ENCODE assay signal across 9 mouse cellular contexts in the genomic region with DNA sequence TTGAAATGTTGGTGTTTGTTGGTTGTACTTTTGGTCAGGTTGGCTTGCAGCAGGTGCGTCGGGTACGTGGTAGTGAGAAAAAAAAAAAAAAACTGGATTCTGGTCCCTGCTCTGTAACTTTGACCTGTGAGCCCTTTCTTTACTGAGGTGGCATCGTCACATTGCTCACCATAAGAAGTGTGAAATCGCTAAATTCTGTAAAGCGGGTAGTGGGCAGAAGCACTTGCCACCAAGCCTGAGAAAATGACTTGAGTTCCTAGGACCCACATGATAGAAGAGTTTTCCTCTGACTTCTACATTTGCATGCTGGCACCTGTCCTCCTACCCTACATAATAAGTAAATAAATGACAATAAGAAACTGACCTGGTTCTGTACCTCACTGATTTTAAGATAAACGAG. TPM values are rescaled to one million over a fixed set of nuclear protein-coding genes. Genes with fewer than 3 reads are reported as not detected.
DNase-seq lines count a peak whose midpoint lies in the region; ATAC-seq and TF ChIP-seq lines count a peak whose summit lies in the region.
"Had no signal": no experiment of that assay in that cellular context is flagged by ENCODE, and none has a peak within 500 bp of the region (broad histone marks: within the 10 kb centered on the region; RNA-seq: fewer than 3 reads in every experiment).

No protein-coding gene starts in this region.

- TF ChIP-seq CTCF in thymus, adult 2 months (IDR thresholded peaks at IDR 0.05; ENCODE audit: borderline replicate concordance, control insufficient read depth, extremely low read depth, insufficient read depth, low read length, poor library complexity): no peak

- peaks cover 38% of the 10 kb centered on the region for H3K4me1 ChIP-seq in heart, embryonic 10.5 days
- H3K4me1 ChIP-seq in hindbrain, embryonic 14.5 days (replicated peaks; ENCODE audit: control insufficient read depth, insufficient read depth, low read length): peaks cover 10% of the 10 kb centered on the region
- H3K4me1 ChIP-seq in midbrain, embryonic 12.5 days: peaks cover 19% of the 10 kb centered on the region
- H3K4me1 ChIP-seq in thymus, adult 2 months (replicated peaks; ENCODE audit: control insufficient read depth, insufficient read depth, low read length): peaks cover 5% of the 10 kb centered on the region

- H3K9me3 ChIP-seq in heart, embryonic 10.5 days: no peaks in the 10 kb centered on the region
- no peaks in the 10 kb centered on the region for H3K9me3 ChIP-seq in hindbrain, embryonic 14.5 days (ENCODE audit: control insufficient read depth, low read length)
- no peaks in the 10 kb centered on the region for H3K9me3 ChIP-seq in midbrain, embryonic 12.5 days

- H3K4me2 ChIP-seq in hindbrain, embryonic 14.5 days (replicated peaks): peak overlapping the region; percentile 89
- H3K4me2 ChIP-seq in midbrain, embryonic 12.5 days (replicated peaks): peak overlapping the region; percentile 73

- WGBS in heart, embryonic 10.5 days: 38% methylated on average over 7 of the region's 7 CpGs
- WGBS in hindbrain, embryonic 14.5 days: 46% methylated on average over 7 of the region's 7 CpGs
- WGBS in midbrain, embryonic 12.5 days: 43% methylated on average over 7 of the region's 7 CpGs
- WGBS in thymus, adult 2 months: 47% methylated on average over 7 of the region's 7 CpGs

- H3K36me3 ChIP-seq in heart, embryonic 10.5 days: no peaks in the 10 kb centered on the region
- H3K36me3 ChIP-seq in hindbrain, embryonic 14.5 days (replicated peaks; ENCODE audit: control insufficient read depth, insufficient read depth): no peaks in the 10 kb centered on the region
- no peaks in the 10 kb centered on the region for H3K36me3 ChIP-seq in midbrain, embryonic 12.5 days
- no peaks in the 10 kb centered on the region for H3K36me3 ChIP-seq in thymus, adult 2 months (ENCODE audit: control insufficient read depth, insufficient read depth, low read length)

- ATAC-seq in hindbrain, embryonic 14.5 days (ENCODE audit: low FRiP score): no peak
- ATAC-seq in midbrain, embryonic 12.5 days (ENCODE audit: low FRiP score, low read depth): no peak

- no peak for DNase-seq in heart, embryonic 10.5 days (ENCODE audit: low spot score)
- no peak for DNase-seq in heart, postnatal 25 days (ENCODE audit: low spot score)
- peak; percentile 44 to 45 for DNase-seq in B cell, adult 2 months
- no peak for DNase-seq in hindbrain, embryonic 14.5 days (ENCODE audit: low spot score)
- DNase-seq in thymus, adult 2 months: no peak
- no peak for DNase-seq in layer of hippocampus, postnatal 36 days
- no peak for DNase-seq in layer of hippocampus, adult 18-20 months (ENCODE audit: low spot score in 2 of 2)

- H3K27ac ChIP-seq in heart, embryonic 10.5 days: peak overlapping the region; percentile 83; the same call in 1 of the 2 replicates
- no peak overlapping the region for H3K27ac ChIP-seq in hindbrain, embryonic 14.5 days
- no peak overlapping the region; the same call in 1 of the 2 replicates for H3K27ac ChIP-seq in midbrain, embryonic 12.5 days (replicated peaks)
- no peak overlapping the region for H3K27ac ChIP-seq in thymus, adult 2 months (ENCODE audit: control insufficient read depth, insufficient read depth, low read length)

- no peak for TF ChIP-seq POLR2A in thymus, adult 2 months (IDR thresholded peaks at IDR 0.05; ENCODE audit: control insufficient read depth, extremely low read depth, insufficient read depth, low read length, poor library complexity)

- peak overlapping the region; percentile 60 for H3K4me3 ChIP-seq in heart, embryonic 10.5 days
- H3K4me3 ChIP-seq in hindbrain, embryonic 14.5 days (replicated peaks; ENCODE audit: low read length): peak overlapping the region; percentile 45; the same call in 1 of the 2 replicates
- peak overlapping the region; percentile 48; the same call in 1 of the 2 replicates for H3K4me3 ChIP-seq in midbrain, embryonic 12.5 days
- H3K4me3 ChIP-seq in thymus, adult 2 months (ENCODE audit: control insufficient read depth, insufficient read depth, low read length): no peak overlapping the region

- intact Hi-C loops in heart, postnatal 25 days (cut with DNase I): no loop called here

- H3K27me3 ChIP-seq in heart, embryonic 10.5 days (ENCODE audit: insufficient read depth, poor library complexity, severe bottlenecking): peaks cover 28% of the 10 kb centered on the region
- no peaks in the 10 kb centered on the region for H3K27me3 ChIP-seq in hindbrain, embryonic 14.5 days (ENCODE audit: control insufficient read depth, insufficient read depth, low read length)
- H3K27me3 ChIP-seq in midbrain, embryonic 12.5 days: peaks cover 39% of the 10 kb centered on the region
- H3K27me3 ChIP-seq in thymus, adult 2 months (ENCODE audit: control insufficient read depth, insufficient read depth, low read length): no peaks in the 10 kb centered on the region

- H3K9ac ChIP-seq in hindbrain, embryonic 14.5 days: 0 out of 2 replicates have a peak overlapping the region, but pooled peaks have one; percentile 63
- H3K9ac ChIP-seq in midbrain, embryonic 12.5 days (replicated peaks): no peak overlapping the region; the same call in 1 of the 2 replicates

RNA-seq across cellular contexts. Expression of gene Fosb, which starts 10.8 kb away (rescaled TPM):
- polyA plus RNA-seq in heart, embryonic 10.5 days (2016; fragmentation: Nextera tagmentation; extraction: Ambion mirVana): 0.24 and 0.27 TPM in 2 replicates
- under 1 TPM; 0.59 to 0.81 TPM for total RNA-seq in heart, postnatal 25 days (2021)
- polyA plus RNA-seq in hindbrain, embryonic 14.5 days (2014; fragmentation: Nextera tagmentation; extraction: Ambion mirVana): 0.12 TPM in 1 of 2 replicates, not detected in the other
- polyA plus RNA-seq in midbrain, embryonic 12.5 days (2016; fragmentation: Nextera tagmentation; extraction: Ambion mirVana): 0.20 TPM in 1 of 2 replicates, not detected in the other
- polyA plus RNA-seq in thymus, adult 2 months (2012; rRNA removed): 1.8 and 1.9 TPM in 2 replicates
- total RNA-seq in layer of hippocampus, postnatal 36 days (2021): 10 to 100 TPM; 12.6 to 18.8 TPM
- total RNA-seq in layer of hippocampus, adult 18-20 months (2021): 10 to 100 TPM; 20.4 to 26.6 TPM
- polyA plus RNA-seq: embryonic facial prominence, embryonic 11.5 days had no signal

RNA-seq across cellular contexts. Expression of gene Ercc1, which starts 23.9 kb away (rescaled TPM):
- 74.0 and 84.2 TPM in 2 replicates for polyA plus RNA-seq in heart, embryonic 10.5 days (2016; fragmentation: Nextera tagmentation; extraction: Ambion mirVana)
- 10 to 100 TPM; 40.7 to 45.1 TPM for total RNA-seq in heart, postnatal 25 days (2021)
- polyA plus RNA-seq in hindbrain, embryonic 14.5 days (2014; fragmentation: Nextera tagmentation; extraction: Ambion mirVana): 82.6 and 86.1 TPM in 2 replicates
- 103 and 114 TPM in 2 replicates for polyA plus RNA-seq in midbrain, embryonic 12.5 days (2016; fragmentation: Nextera tagmentation; extraction: Ambion mirVana)
- polyA plus RNA-seq in thymus, adult 2 months (2012; rRNA removed): 62.3 and 63.6 TPM in 2 replicates
- 10 to 100 TPM; 44.4 to 53.4 TPM for total RNA-seq in layer of hippocampus, postnatal 36 days (2021)
- total RNA-seq in layer of hippocampus, adult 18-20 months (2021): 10 to 100 TPM; 47.7 to 49.0 TPM

RNA-seq across cellular contexts. Expression of gene Rtn2, which starts 38.2 kb away (rescaled TPM):
- polyA plus RNA-seq in heart, embryonic 10.5 days (2016; fragmentation: Nextera tagmentation; extraction: Ambion mirVana): 22.4 and 26.0 TPM in 2 replicates
- 100 to 1,000 TPM; 124 to 136 TPM for total RNA-seq in heart, postnatal 25 days (2021)
- polyA plus RNA-seq in hindbrain, embryonic 14.5 days (2014; fragmentation: Nextera tagmentation; extraction: Ambion mirVana): 106 and 112 TPM in 2 replicates
- polyA plus RNA-seq in midbrain, embryonic 12.5 days (2016; fragmentation: Nextera tagmentation; extraction: Ambion mirVana): 74.6 and 79.7 TPM in 2 replicates
- 3.0 and 19.9 TPM in 2 replicates for polyA plus RNA-seq in thymus, adult 2 months (2012; rRNA removed)
- total RNA-seq in layer of hippocampus, postnatal 36 days (2021): 10 to 100 TPM; 89.7 to 91.3 TPM
- 10 to 100 TPM; 92.8 to 95.6 TPM for total RNA-seq in layer of hippocampus, adult 18-20 months (2021)

RNA-seq across cellular contexts. Expression of gene Cd3eap, which starts 38.6 kb away (rescaled TPM):
- polyA plus RNA-seq in heart, embryonic 10.5 days (2016; fragmentation: Nextera tagmentation; extraction: Ambion mirVana): 23.2 and 27.8 TPM in 2 replicates
- 1 to 10 TPM; 9.1 to 9.7 TPM for total RNA-seq in heart, postnatal 25 days (2021)
- polyA plus RNA-seq in hindbrain, embryonic 14.5 days (2014; fragmentation: Nextera tagmentation; extraction: Ambion mirVana): 17.0 TPM in 2 replicates
- 19.1 and 20.6 TPM in 2 replicates for polyA plus RNA-seq in midbrain, embryonic 12.5 days (2016; fragmentation: Nextera tagmentation; extraction: Ambion mirVana)
- polyA plus RNA-seq in thymus, adult 2 months (2012; rRNA removed): 7.5 and 8.0 TPM in 2 replicates
- 10 to 100 TPM; 17.6 to 19.4 TPM for total RNA-seq in layer of hippocampus, postnatal 36 days (2021)
- total RNA-seq in layer of hippocampus, adult 18-20 months (2021): 10 to 100 TPM; 19.9 to 21.0 TPM

RNA-seq across cellular contexts. Expression of gene Ppp1r13l, which starts 38.9 kb away (rescaled TPM):
- polyA plus RNA-seq in heart, embryonic 10.5 days (2016; fragmentation: Nextera tagmentation; extraction: Ambion mirVana): 12.0 and 16.2 TPM in 2 replicates
- total RNA-seq in heart, postnatal 25 days (2021): 10 to 100 TPM; 36.5 to 40.5 TPM
- 2.4 and 2.6 TPM in 2 replicates for polyA plus RNA-seq in hindbrain, embryonic 14.5 days (2014; fragmentation: Nextera tagmentation; extraction: Ambion mirVana)
- polyA plus RNA-seq in midbrain, embryonic 12.5 days (2016; fragmentation: Nextera tagmentation; extraction: Ambion mirVana): 3.6 and 4.1 TPM in 2 replicates
- 13.6 and 14.2 TPM in 2 replicates for polyA plus RNA-seq in thymus, adult 2 months (2012; rRNA removed)
- 1 to 10 TPM; 6.0 to 7.0 TPM for total RNA-seq in layer of hippocampus, postnatal 36 days (2021)
- 1 to 10 TPM; 6.3 to 7.8 TPM for total RNA-seq in layer of hippocampus, adult 18-20 months (2021)

Comparison
In these comparisons a context has a peak if more than half of its experiments do, and no peak if none do; other contexts are left out.
1. DNase-seq: peak in B cell, adult 2 months (2 of 2); none in heart, embryonic 10.5 days (single experiment), heart, postnatal 25 days (single experiment), hindbrain, embryonic 14.5 days (single experiment), thymus, adult 2 months (single experiment), layer of hippocampus, postnatal 36 days (0 of 2) and layer of hippocampus, adult 18-20 months (0 of 2).